Mouse (Mus musculus) kidney, postnatal 10 days (tissue): ENCODE results near the gene Eif2b3.
A peak's percentile ranks its signal among the peaks of the same experiment; 100 is the strongest.

Experiments
- DNase-seq: peaks from one replicate; pipeline ENCODE4 v3.0.0; 2021; ENCODE audit warnings: mixed read lengths

Eif2b3 gene

GRCm38 (mm10) chr4:117124518-117125347 is 105.5 kb downstream of the Eif2b3 start:
- DNase-seq: peak; percentile 63

GRCm38 (mm10) chr4:117125348-117125909 is 106.2 kb downstream of the Eif2b3 start, which contains the start of gene Btbd19:
Gene Btbd19, minus strand, starts transcription at chr4:117125725.
- peak; percentile 89 for DNase-seq

- DNase-seq: peak; percentile 85
These were observed 106.9 kb downstream of the Eif2b3 start for GRCm38 (mm10) chr4:117125910-117126674.

GRCm38 (mm10) chr4:117126675-117127290 is 107.6 kb downstream of the Eif2b3 start, which contains the start of gene Tctex1d4:
Gene Tctex1d4, plus strand, starts transcription at chr4:117126794.
- DNase-seq: no peak

- DNase-seq: no peak
These were observed 108.9 kb downstream of the Eif2b3 start for GRCm38 (mm10) chr4:117127991-117128686.

GRCm38 (mm10) chr4:117130790-117131189 is 111.6 kb downstream of the Eif2b3 start:
- DNase-seq: no peak

- no peak for DNase-seq
These were observed 112.0 kb downstream of the Eif2b3 start for GRCm38 (mm10) chr4:117131198-117131597.

- DNase-seq: no peak
These were observed 112.9 kb downstream of the Eif2b3 start for GRCm38 (mm10) chr4:117131890-117132793.

- DNase-seq: no peak
These were observed 113.6 kb downstream of the Eif2b3 start for GRCm38 (mm10) chr4:117132794-117133143.

GRCm38 (mm10) chr4:117133366-117133796 is 114.2 kb downstream of the Eif2b3 start:
- no peak for DNase-seq

- DNase-seq: peak; percentile 98
These were observed 114.8 kb downstream of the Eif2b3 start, which contains the start of gene Plk3 for GRCm38 (mm10) chr4:117133817-117134600. Gene Plk3, minus strand, starts transcription at chr4:117133963.

GRCm38 (mm10) chr4:117134601-117134995 is 115.4 kb downstream of the Eif2b3 start:
- DNase-seq: no peak

GRCm38 (mm10) chr4:117136034-117136433 is 116.8 kb downstream of the Eif2b3 start:
- peak; percentile 75 for DNase-seq
